9 mouse cellular contexts compared by ENCODE assay signal in genomic region chr17:30210262-30210661, GRCm38 (mm10).
"Had no signal": no experiment of that assay in that cellular context is flagged by ENCODE, and none has a peak within 500 bp of the region (broad histone marks: within the 10 kb centered on the region; RNA-seq: fewer than 3 reads in every experiment).

No protein-coding gene starts in this region.

- H3K9me3 ChIP-seq: limb, embryonic 15.5 days; midbrain, embryonic 13.5 days; neural tube, embryonic 12.5 days had no signal

- ATAC-seq: midbrain, embryonic 13.5 days had no signal

- H3K27ac ChIP-seq: limb, embryonic 15.5 days; liver, embryonic 14.5 days; midbrain, embryonic 13.5 days; neural tube, embryonic 12.5 days had no signal

- H3K27me3 ChIP-seq: limb, embryonic 15.5 days; midbrain, embryonic 13.5 days; neural tube, embryonic 12.5 days had no signal

- DNase-seq: lung, adult 18-20 months; right cerebral cortex, postnatal 4 days; spleen, adult 18-20 months; thymus, adult 18-20 months; thymus, postnatal 14 days had no signal

- H3K4me2 ChIP-seq: limb, embryonic 15.5 days; midbrain, embryonic 13.5 days; neural tube, embryonic 12.5 days had no signal

- H3K4me3 ChIP-seq: limb, embryonic 15.5 days; midbrain, embryonic 13.5 days; neural tube, embryonic 12.5 days had no signal

- H3K9ac ChIP-seq: limb, embryonic 15.5 days; liver, embryonic 14.5 days; midbrain, embryonic 13.5 days; neural tube, embryonic 12.5 days had no signal
